Mouse (Mus musculus): Measurements from ENCODE around the gene Fgfr2.

DNA sequence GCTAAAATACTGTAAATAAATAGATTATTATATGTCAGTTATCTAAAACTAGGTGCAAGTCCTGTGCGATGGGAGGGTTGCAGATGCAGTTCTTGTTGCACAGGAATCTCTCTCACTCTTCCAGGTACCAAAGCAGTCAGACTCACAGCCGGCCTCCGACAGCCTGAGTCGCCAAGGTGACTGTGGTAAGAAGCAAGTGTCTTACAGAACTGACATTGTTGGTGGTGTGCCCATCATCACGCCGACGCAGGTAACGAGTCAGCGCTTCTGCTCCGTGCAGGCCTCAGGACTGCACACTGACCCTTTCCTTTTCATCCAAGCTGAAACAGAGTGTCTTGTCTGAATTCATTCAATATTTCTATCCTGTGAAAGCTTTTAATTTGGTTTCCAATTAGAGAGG is 2225.9 kb downstream of the Fgfr2 start:
- TF ChIP-seq CTCF (IDR thresholded peaks at IDR 0.05): no peak
- TF ChIP-seq EP300 (IDR thresholded peaks at IDR 0.05): no peak
